Mouse (Mus musculus) adrenal gland, postnatal 10 days (tissue): ENCODE results near the gene Sar1b. TPM values are rescaled to one million over a fixed set of nuclear protein-coding genes. Genes with fewer than 3 reads are reported as not detected.

Source experiments
- DNase-seq: peaks from one replicate; pipeline ENCODE4 v3.0.0; 2021; ENCODE audit warnings: mixed read lengths
- total RNA-seq, 2 experiments: library from RNA; stranded (reverse); gene quantifications; 2 replicates each; pipeline ENCODE4 v1.2.3; 2021

Sar1b gene
- total RNA-seq, 2 experiments from 2014 or later = 89.4 to 100 TPM

GRCm38 (mm10) chr11:51831962-51832909 is 68.7 kb downstream of the Sar1b start:
- DNase-seq = peak; percentile 78

- no peak for DNase-seq
Measured at GRCm38 (mm10) chr11:51832992-51833391, 69.5 kb downstream of the Sar1b start.

- DNase-seq = no peak
Measured at GRCm38 (mm10) chr11:51833393-51834066, 70.0 kb downstream of the Sar1b start.

GRCm38 (mm10) chr11:51834067-51834411 is 70.6 kb downstream of the Sar1b start:
- no peak for DNase-seq

GRCm38 (mm10) chr11:51835598-51835997 is 72.1 kb downstream of the Sar1b start:
- DNase-seq = no peak

GRCm38 (mm10) chr11:51836506-51836905 is 73.0 kb downstream of the Sar1b start:
- DNase-seq = no peak

- peak; percentile 56 for DNase-seq
Measured at GRCm38 (mm10) chr11:51837164-51838153, 74.0 kb downstream of the Sar1b start.

GRCm38 (mm10) chr11:51839106-51839505 is 75.6 kb downstream of the Sar1b start:
- DNase-seq = no peak

- no peak for DNase-seq
Measured at GRCm38 (mm10) chr11:51839973-51840372, 76.5 kb downstream of the Sar1b start.

- no peak for DNase-seq
Measured at GRCm38 (mm10) chr11:51840657-51841056, 77.2 kb downstream of the Sar1b start.

GRCm38 (mm10) chr11:51841149-51841548 is 77.7 kb downstream of the Sar1b start:
- no peak for DNase-seq

Other genes starting within 250 kb of the Sar1b start
- 10 to 100 TPM; 22.9 to 31.1 TPM for gene Phykpl, start 178.9 kb upstream of the Sar1b start, total RNA-seq
- gene Hnrnpab, start 156.8 kb upstream of the Sar1b start, total RNA-seq = 100 to 1,000 TPM; 278 to 298 TPM
- 10 to 100 TPM; 64.2 to 67.9 TPM for gene Nhp2, start 144.0 kb upstream of the Sar1b start, total RNA-seq
- gene Rmnd5b, start 127.8 kb upstream of the Sar1b start, total RNA-seq = 10 to 100 TPM; 33.2 to 34.6 TPM
- 10 to 100 TPM; 16.2 to 26.3 TPM for gene N4bp3, start 112.8 kb upstream of the Sar1b start, total RNA-seq
- gene D930048N14Rik, start 112.7 kb upstream of the Sar1b start, total RNA-seq = 1 to 10 TPM; 1.1 to 3.5 TPM
- gene 0610009B22Rik, start 74.8 kb upstream of the Sar1b start, total RNA-seq = 10 to 100 TPM; 46.9 to 48.8 TPM
- gene Sec24a, start 53 bp upstream of the Sar1b start, total RNA-seq = 10 to 100 TPM; 29.2 to 31.6 TPM
- gene Jade2, start 94.0 kb downstream of the Sar1b start, total RNA-seq = 10 to 100 TPM; 10.7 to 11.4 TPM
- gene Cdkn2aipnl, start 204.0 kb downstream of the Sar1b start, total RNA-seq = 10 to 100 TPM; 23.8 to 26.0 TPM
- 100 to 1,000 TPM; 131 to 155 TPM for gene Ube2b, start 237.1 kb downstream of the Sar1b start, total RNA-seq
- gene Cdkl3, start 240.5 kb downstream of the Sar1b start, total RNA-seq = 1 to 10 TPM; 8.1 to 8.2 TPM